Mouse (Mus musculus) B cell, adult 67 days (primary cell): ENCODE data around the gene Slc50a1. TPM values are rescaled to one million over a fixed set of nuclear protein-coding genes. Genes with fewer than 3 reads are reported as not detected.

Experiments used
- total RNA-seq, 2 experiments: library from RNA; stranded (reverse); gene quantifications; 4 replicates each; pipeline ENCODE4 v1.2.4; 2023

Gene Slc50a1
- 100 to 1,000 TPM; 163 to 165 TPM for total RNA-seq

GRCm38 (mm10) chr3:89270051-89270755 lies at the start of gene Slc50a1:
Slc50a1 (minus strand) TSS chr3:89270570.

GRCm38 (mm10) chr3:89280606-89281511 lies 10.5 kb upstream of the Slc50a1 start, which contains the start of gene Efna1:
Efna1 (minus strand) TSS chr3:89281142.

GRCm38 (mm10) chr3:89259076-89259475 lies 11.3 kb downstream of the Slc50a1 start, which contains the start of gene Dpm3:
Dpm3 (plus strand) TSS chr3:89259358.

GRCm38 (mm10) chr3:89246261-89247100 lies 23.9 kb downstream of the Slc50a1 start, which contains the start of gene Trim46:
Trim46 (minus strand) TSS chr3:89246309.

GRCm38 (mm10) chr3:89245688-89246171 lies 24.6 kb downstream of the Slc50a1 start, which contains the start of gene Krtcap2:
Krtcap2 (plus strand) TSS chr3:89245966.

GRCm38 (mm10) chr3:89228836-89229235 lies 41.5 kb downstream of the Slc50a1 start, which contains the start of gene Muc1:
Muc1 (plus strand) TSS chr3:89229057.

GRCm38 (mm10) chr3:89226900-89227299 lies 43.5 kb downstream of the Slc50a1 start, which contains the start of gene Mtx1:
Mtx1 (minus strand) TSS chr3:89227088.

Other genes starting within 250 kb of the Slc50a1 start
- gene Rusc1, start 177.3 kb downstream of the Slc50a1 start, total RNA-seq, result 10 to 100 TPM; 52.2 to 54.5 TPM
- gene Gm43738, start 169.5 kb downstream of the Slc50a1 start, total RNA-seq, result not detected
- gene Fdps, start 168.6 kb downstream of the Slc50a1 start, total RNA-seq, result 10 to 100 TPM; 19.8 to 21.0 TPM
- not detected for gene Pklr, start 134.4 kb downstream of the Slc50a1 start, total RNA-seq
- gene Hcn3, start 110.4 kb downstream of the Slc50a1 start, total RNA-seq, result 1 to 10 TPM; 2.7 to 4.7 TPM
- 100 to 1,000 TPM; 162 to 174 TPM for gene Clk2, start 105.8 kb downstream of the Slc50a1 start, total RNA-seq
- 100 to 1,000 TPM; 108 to 133 TPM for gene Scamp3, start 93.1 kb downstream of the Slc50a1 start, total RNA-seq
- gene Fam189b, start 87.4 kb downstream of the Slc50a1 start, total RNA-seq, result 10 to 100 TPM; 22.6 to 25.4 TPM
- gene Gba, start 67.6 kb downstream of the Slc50a1 start, total RNA-seq, result 10 to 100 TPM; 89.2 to 94.7 TPM
- gene Thbs3, start 55.4 kb downstream of the Slc50a1 start, total RNA-seq, result 1 to 10 TPM; 6.8 to 9.9 TPM
- gene Mtx1, start 43.5 kb downstream of the Slc50a1 start, total RNA-seq, result 100 to 1,000 TPM; 144 to 228 TPM
- 1 to 10 TPM; 1.1 to 1.3 TPM for gene Muc1, start 41.5 kb downstream of the Slc50a1 start, total RNA-seq
- gene Krtcap2, start 24.6 kb downstream of the Slc50a1 start, total RNA-seq, result 100 to 1,000 TPM in 1 of 2 experiments, 10 to 100 TPM in 1; 97.1 to 103 TPM
- gene Trim46, start 24.3 kb downstream of the Slc50a1 start, total RNA-seq, result 1 to 10 TPM; 4.8 to 5.0 TPM
- gene Dpm3, start 11.2 kb downstream of the Slc50a1 start, total RNA-seq, result 10 to 100 TPM; 76.7 to 98.6 TPM
- gene Efna1, start 10.6 kb upstream of the Slc50a1 start, total RNA-seq, result 1 to 10 TPM; 1.6 to 3.7 TPM
- gene Efna3, start 52.4 kb upstream of the Slc50a1 start, total RNA-seq, result not detected
- gene Efna4, start 67.5 kb upstream of the Slc50a1 start, total RNA-seq, result under 1 TPM in 1 of 2 experiments, not detected in 1; 0.67 TPM
- 1 to 10 TPM; 7.2 to 7.7 TPM for gene Adam15, start 79.4 kb upstream of the Slc50a1 start, total RNA-seq
- gene Dcst2, start 91.4 kb upstream of the Slc50a1 start, total RNA-seq, result not detected
- gene Dcst1, start 94.7 kb upstream of the Slc50a1 start, total RNA-seq, result not detected
- 10 to 100 TPM; 55.7 to 72.5 TPM for gene Zbtb7b, start 124.2 kb upstream of the Slc50a1 start, total RNA-seq
- 1 to 10 TPM in 1 of 2 experiments, not detected in 1; 1.3 TPM for gene Lenep, start 132.2 kb upstream of the Slc50a1 start, total RNA-seq
- gene Flad1, start 141.3 kb upstream of the Slc50a1 start, total RNA-seq, result 10 to 100 TPM; 43.0 to 56.7 TPM
- 1 to 10 TPM; 3.7 to 9.7 TPM for gene Cks1b, start 147.8 kb upstream of the Slc50a1 start, total RNA-seq
- 10 to 100 TPM; 88.3 to 90.4 TPM for gene Shc1, start 147.9 kb upstream of the Slc50a1 start, total RNA-seq
- 10 to 100 TPM; 39.2 to 42.5 TPM for gene Pygo2, start 159.6 kb upstream of the Slc50a1 start, total RNA-seq
- 100 to 1,000 TPM; 134 TPM for gene Pbxip1, start 166.1 kb upstream of the Slc50a1 start, total RNA-seq
- gene Pmvk, start 184.0 kb upstream of the Slc50a1 start, total RNA-seq, result 10 to 100 TPM; 18.2 to 19.4 TPM
- gene Kcnn3, start 249.6 kb upstream of the Slc50a1 start, total RNA-seq, result under 1 TPM in 1 of 2 experiments, not detected in 1; 0.17 TPM